Mouse (Mus musculus) CD4-positive helper T cell, adult 2 months (primary cell): ENCODE data around the gene Amh.

Experiments used
- DNase-seq: peaks from one replicate; pipeline ENCODE4 v3.0.0-alpha.2; 2012; ENCODE audit warnings: low read depth, missing footprints, low spot score

Amh gene

GRCm38 (mm10) chr10:80855749-80856073 lies 50.7 kb downstream of the Amh start:
- DNase-seq = no peak

- DNase-seq = no peak
These were observed 51.2 kb downstream of the Amh start for GRCm38 (mm10) chr10:80856267-80856666.

- no peak for DNase-seq
These were observed 51.9 kb downstream of the Amh start for GRCm38 (mm10) chr10:80856908-80857307.
